Mouse (Mus musculus) intestine, embryonic 15.5 days (tissue): ENCODE measurements around the gene Gm7879. TPM values are rescaled to one million over a fixed set of nuclear protein-coding genes. Genes with fewer than 3 reads are reported as not detected.
"Not testable (repeated sequence)": the region's sequence is repeated elsewhere in the genome, so short reads cannot be mapped to it uniquely, and the experiment has no call there.

Experiments
- ATAC-seq: fragments of 200-750 bp; cut with Nextera tagmentation; 2 replicates; pipeline ENCODE4 v1.8.0; 2017; ENCODE audit warnings: moderate TSS enrichment, moderate library complexity
- H3K27ac ChIP-seq: fragments of 300-500 bp; sonication (generic); 2 replicates; pipeline ENCODE4 v1.5.1; 2015; ENCODE audit warnings: mild to moderate bottlenecking, inconsistent platforms
- H3K27me3 ChIP-seq: fragments of 300-500 bp; sonication (generic); replicated peaks from 2 replicates; pipeline ENCODE4 v1.6.1; 2015; ENCODE audit warnings: inconsistent platforms
- H3K36me3 ChIP-seq: fragments of 300-500 bp; sonication (generic); 2 replicates; pipeline ENCODE4 v1.6.1; 2015; ENCODE audit warnings: inconsistent platforms
- H3K4me1 ChIP-seq: fragments of 300-500 bp; sonication (generic); replicated peaks from 2 replicates; pipeline ENCODE4 v1.6.1; 2015; ENCODE audit warnings: inconsistent platforms
- H3K4me2 ChIP-seq: fragments of 300-500 bp; sonication (generic); replicated peaks from 2 replicates; pipeline ENCODE4 v1.6.1; 2015; ENCODE audit warnings: mild to moderate bottlenecking, inconsistent platforms
- H3K4me3 ChIP-seq: fragments of 300-500 bp; sonication (generic); replicated peaks from 2 replicates; pipeline ENCODE4 v1.5.1; 2015; ENCODE audit warnings: inconsistent platforms
- H3K9ac ChIP-seq: fragments of 300-500 bp; sonication (generic); 2 replicates; pipeline ENCODE4 v1.6.1; 2015; ENCODE audit warnings: inconsistent platforms
- H3K9me3 ChIP-seq: fragments of 300-500 bp; sonication (generic); 2 replicates; pipeline ENCODE4 v1.6.1; 2016; ENCODE audit warnings: inconsistent platforms
- WGBS: fragments of 180-500 bp; shearing (Covaris S2); methylation state at CpG from one replicate; pipeline ENCODE4 v1.1.7; 2015; 5-methylcytosine and 5-hydroxymethylcytosine counted together
- polyA plus RNA-seq: library from polyadenylated mRNA; unstranded; fragments of >200 nt; fragmentation: Nextera tagmentation; extraction: Ambion mirVana; gene quantifications from 2 replicates; pipeline ENCODE4 v1.2.1, GENCODE M21; 2015

Gm7879 gene
- 0.39 and 0.43 TPM in 2 replicates for polyA plus RNA-seq

DNA sequence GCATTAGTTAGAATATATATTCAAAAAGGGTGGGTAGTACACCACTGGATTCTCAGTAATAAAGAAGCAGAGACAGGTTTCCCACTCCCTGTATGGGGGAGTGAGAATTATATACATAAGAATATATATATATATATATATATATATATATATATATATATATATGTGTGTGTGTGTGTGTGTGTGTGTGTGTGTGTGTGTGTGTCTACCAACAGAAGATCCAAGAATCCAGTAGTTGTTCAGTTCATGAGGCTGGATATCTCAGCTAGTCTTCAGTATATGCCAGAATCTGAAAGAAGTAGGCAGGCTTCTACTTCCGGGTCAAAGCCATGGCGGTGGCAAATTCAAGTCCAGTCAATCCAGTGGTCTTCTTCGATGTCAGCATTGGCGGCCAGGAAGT, at the start of gene Gm7879:
TSS of gene Gm7879 (plus strand) at position 301 of the 400 bp plus-strand sequence.
- not testable (repeated sequence) for H3K4me3 ChIP-seq, H3K36me3 ChIP-seq, ATAC-seq, H3K27me3 ChIP-seq, H3K9ac ChIP-seq, H3K4me2 ChIP-seq, H3K9me3 ChIP-seq, H3K4me1 ChIP-seq, H3K27ac ChIP-seq
- 93% methylated on average over 4 of the region's 4 CpGs for WGBS

DNA sequence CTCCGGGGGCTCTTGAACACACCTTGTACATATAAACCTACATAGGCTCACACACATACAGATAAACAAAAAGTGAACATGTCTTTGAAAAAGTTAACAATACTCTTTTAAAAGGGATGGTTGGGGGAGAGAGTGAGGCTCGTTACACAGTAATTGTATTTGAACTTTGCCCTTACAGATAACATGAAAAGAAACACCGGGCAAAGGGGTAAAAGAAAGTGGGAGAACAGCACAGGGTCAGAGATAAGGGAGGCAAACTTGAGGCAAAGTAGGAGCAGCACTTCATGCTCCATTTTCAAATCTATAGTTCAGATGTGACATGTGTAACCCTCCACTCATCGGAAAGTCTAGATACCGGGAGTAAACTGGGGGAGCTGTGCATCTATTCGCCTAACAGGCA, 49.3 kb upstream of the Gm7879 start:
- ATAC-seq, result peak; percentile 72
- Histone ChIP-seq H3K9ac (no peak overlapping the region), H3K27ac (peak overlapping the region; percentile 68), H3K36me3 (no peaks in the 10 kb centered on the region), H3K27me3 (no peaks in the 10 kb centered on the region), H3K4me3 (no peak overlapping the region), H3K9me3 (no peaks in the 10 kb centered on the region), H3K4me1 (peaks cover 5% of the 10 kb centered on the region), H3K4me2 (no peak overlapping the region)
- WGBS, result 45% methylated on average over 6 of the region's 6 CpGs

DNA sequence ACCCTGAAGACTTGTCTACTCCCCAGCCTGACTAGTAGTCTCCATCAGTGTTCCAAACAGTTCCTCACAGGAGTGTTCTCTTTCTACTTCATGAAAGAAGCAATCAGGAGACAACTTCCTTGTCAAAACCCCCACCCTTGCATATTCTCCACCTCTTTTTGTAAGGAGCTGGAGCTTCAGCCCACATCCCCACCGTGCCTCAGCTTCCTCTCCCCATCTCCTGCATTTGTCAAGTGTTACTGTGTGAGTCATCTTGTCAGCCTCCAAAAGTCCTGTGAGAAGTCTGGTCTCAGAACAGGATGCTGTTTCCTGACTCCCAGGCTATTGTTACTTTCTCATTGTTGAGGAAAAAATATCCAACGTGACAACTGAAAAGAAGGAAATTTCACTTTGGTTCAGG, 47.6 kb upstream of the Gm7879 start:
- peaks cover 5% of the 10 kb centered on the region; the same call in 1 of the 2 replicates for H3K4me1 ChIP-seq
- H3K9ac ChIP-seq, result no peak overlapping the region
- no peak overlapping the region for H3K4me3 ChIP-seq
- 83% methylated on average over 2 of the region's 2 CpGs for WGBS
- no peaks in the 10 kb centered on the region for H3K36me3 ChIP-seq
- no peak overlapping the region for H3K27ac ChIP-seq
- no peak for ATAC-seq
- H3K4me2 ChIP-seq, result no peak overlapping the region
- H3K27me3 ChIP-seq, result no peaks in the 10 kb centered on the region
- no peaks in the 10 kb centered on the region for H3K9me3 ChIP-seq

DNA sequence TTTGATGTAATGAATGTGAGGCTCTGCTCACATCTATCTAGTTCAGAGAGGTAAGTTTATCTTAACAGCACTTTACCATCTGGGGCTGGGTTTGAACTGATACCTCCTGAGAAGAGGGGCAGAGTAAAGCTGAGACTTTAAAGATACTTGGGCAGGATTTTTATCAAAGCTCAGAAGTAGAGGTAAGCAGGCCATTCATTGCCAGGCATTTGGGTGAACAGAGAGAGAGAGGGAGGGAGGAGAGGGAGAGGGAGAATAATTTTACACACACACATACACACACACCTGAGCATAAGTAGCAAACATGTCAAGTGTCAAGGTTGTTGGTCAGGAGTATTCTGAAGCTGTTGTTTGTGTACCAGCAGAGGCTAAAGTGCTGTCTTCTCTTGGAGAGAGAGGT, 44.7 kb upstream of the Gm7879 start, which contains the start of gene Cd38:
TSS of gene Cd38 (plus strand) at position 301 of the 400 bp plus-strand sequence.
- peak within 1 kb of the TSS; percentile 39 for H3K4me3 ChIP-seq
- H3K4me2 ChIP-seq, result peak within 1 kb of the TSS; percentile 75
- H3K9me3 ChIP-seq, result no peaks in the 10 kb centered on the region
- H3K36me3 ChIP-seq, result no peaks in the 10 kb centered on the region
- H3K4me1 ChIP-seq, result 0 out of 2 replicates have a peak, but pooled peaks cover 5% of the 10 kb centered on the region
- peak within 1 kb of the TSS; percentile 25; the same call in 1 of the 2 replicates for H3K27ac ChIP-seq
- H3K27me3 ChIP-seq, result no peaks in the 10 kb centered on the region
- ATAC-seq, result no peak
- peak within 1 kb of the TSS; percentile 45 for H3K9ac ChIP-seq

DNA sequence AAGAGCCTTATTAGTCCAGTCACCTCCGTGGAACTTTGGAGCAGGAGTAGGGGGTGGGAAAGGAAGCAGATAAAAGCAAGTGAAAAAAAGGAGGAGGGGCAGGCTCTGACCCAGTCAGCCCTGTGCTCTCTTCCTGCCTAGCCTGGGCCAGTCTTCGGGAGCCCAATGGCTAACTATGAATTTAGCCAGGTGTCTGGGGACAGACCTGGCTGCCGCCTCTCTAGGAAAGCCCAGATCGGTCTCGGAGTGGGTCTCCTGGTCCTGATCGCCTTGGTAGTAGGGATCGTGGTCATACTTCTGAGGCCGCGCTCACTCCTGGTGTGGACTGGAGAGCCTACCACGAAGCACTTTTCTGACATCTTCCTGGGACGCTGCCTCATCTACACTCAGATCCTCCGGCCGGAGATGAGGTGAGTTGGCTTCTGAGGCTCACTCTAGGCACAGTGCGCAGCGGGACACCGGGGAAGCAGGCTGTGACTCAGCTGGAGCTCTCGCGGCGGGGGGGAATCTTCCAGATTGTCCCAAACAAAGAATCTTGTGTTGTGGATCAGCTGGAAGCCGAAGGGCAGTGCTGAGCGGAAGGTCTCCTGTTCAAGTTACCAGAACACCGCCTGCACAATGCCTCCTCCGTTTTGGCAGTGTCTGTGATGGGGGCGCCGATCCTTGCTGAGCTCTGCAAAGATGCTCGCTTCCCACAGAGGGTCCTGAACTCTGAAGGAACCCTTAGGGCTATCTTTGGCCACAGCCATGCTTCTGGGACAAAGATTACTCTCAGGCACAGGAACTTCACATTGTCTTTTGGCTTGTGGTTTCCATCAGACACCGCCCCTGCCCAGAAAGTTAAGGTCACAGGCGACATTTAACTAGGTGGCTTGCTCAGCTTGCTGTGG, 44.0 kb upstream of the Gm7879 start:
- H3K36me3 ChIP-seq, result no peaks in the 10 kb centered on the region
- peak overlapping the region; percentile 45 for H3K9ac ChIP-seq
- H3K27ac ChIP-seq, result peak overlapping the region; percentile 25; the same call in 1 of the 2 replicates
- no peaks in the 10 kb centered on the region for H3K27me3 ChIP-seq
- ATAC-seq, result peak; percentile 77
- H3K4me2 ChIP-seq, result peak overlapping the region; percentile 75
- no peaks in the 10 kb centered on the region for H3K9me3 ChIP-seq
- H3K4me3 ChIP-seq, result peak overlapping the region; percentile 39
- 7% methylated on average over 28 of the region's 28 CpGs for WGBS
- H3K4me1 ChIP-seq, result 0 out of 2 replicates have a peak, but pooled peaks cover 5% of the 10 kb centered on the region

DNA sequence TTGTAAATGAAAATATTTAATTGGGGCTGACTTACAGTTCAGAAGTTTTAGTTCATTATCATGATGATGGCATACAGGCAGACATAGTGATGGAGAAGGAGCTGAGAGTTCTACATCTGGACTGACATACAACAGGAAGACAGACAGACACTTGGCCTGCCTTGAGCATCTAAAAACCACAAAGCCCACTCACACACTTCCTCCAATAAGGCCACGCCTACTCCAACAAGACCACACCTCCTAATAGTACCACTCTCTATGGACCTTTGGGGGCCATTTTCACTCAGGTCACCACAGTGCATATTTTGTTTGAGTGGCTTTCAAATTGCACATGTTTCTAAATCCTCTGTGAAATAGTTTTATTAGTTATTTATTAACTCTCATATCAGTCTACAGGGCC, 41.1 kb upstream of the Gm7879 start:
- no peaks in the 10 kb centered on the region for H3K27me3 ChIP-seq
- no peaks in the 10 kb centered on the region for H3K9me3 ChIP-seq
- no peak for ATAC-seq
- no peak overlapping the region for H3K27ac ChIP-seq
- no peak overlapping the region for H3K9ac ChIP-seq
- no peak overlapping the region for H3K4me2 ChIP-seq
- no peaks in the 10 kb centered on the region for H3K36me3 ChIP-seq
- 0 out of 2 replicates have a peak, but pooled peaks cover 5% of the 10 kb centered on the region for H3K4me1 ChIP-seq
- no peak overlapping the region for H3K4me3 ChIP-seq
- WGBS, result 73% methylated on average over 1 of the region's 1 CpGs

DNA sequence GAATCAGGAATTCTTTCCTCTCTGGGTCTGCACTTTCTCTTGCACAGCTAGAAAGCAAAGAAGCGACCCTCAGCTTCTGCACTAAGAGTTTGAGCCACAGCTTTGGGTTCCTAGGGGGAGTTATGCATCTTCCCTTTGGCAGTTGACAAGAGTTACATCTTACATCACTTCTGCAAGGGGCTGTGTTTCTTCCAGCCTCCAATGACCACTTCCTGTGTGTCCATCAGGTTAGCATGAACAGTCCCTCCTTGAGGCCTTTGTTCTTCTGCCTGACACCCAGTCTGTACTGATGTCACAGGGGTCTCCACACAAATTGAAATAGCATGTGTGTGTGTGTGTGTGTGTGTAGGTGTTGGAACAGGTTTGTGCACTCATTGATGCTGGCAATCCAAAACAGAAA, 40.3 kb upstream of the Gm7879 start:
- Histone ChIP-seq H3K27me3 (no peaks in the 10 kb centered on the region), H3K9me3 (no peaks in the 10 kb centered on the region), H3K9ac (no peak overlapping the region), H3K36me3 (no peaks in the 10 kb centered on the region), H3K27ac (no peak overlapping the region), H3K4me3 (no peak overlapping the region), H3K4me2 (no peak overlapping the region), H3K4me1 (0 out of 2 replicates have a peak, but pooled peaks cover 5% of the 10 kb centered on the region)
- no peak for ATAC-seq
- 64% methylated on average over 1 of the region's 1 CpGs for WGBS

DNA sequence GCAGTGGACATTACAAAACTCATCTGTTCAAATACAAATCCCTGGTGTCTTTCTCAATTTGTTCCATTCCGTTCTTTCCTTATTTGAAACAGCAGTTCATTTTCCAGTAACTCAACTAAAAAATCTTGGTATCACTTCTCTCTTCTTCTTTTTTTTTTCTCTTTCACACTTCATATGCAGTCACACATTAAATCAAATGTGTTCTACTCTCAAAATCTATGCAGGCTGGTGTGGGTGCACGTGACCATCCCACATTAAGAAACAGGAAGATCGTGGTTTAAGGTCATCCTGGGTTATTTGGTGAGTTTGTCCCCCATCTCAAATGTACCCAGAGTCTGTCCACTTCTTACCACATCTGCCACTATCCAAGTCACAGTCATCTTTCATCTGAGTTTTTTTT, 30.9 kb upstream of the Gm7879 start:
- Histone ChIP-seq H3K27me3 (no peaks in the 10 kb centered on the region), H3K4me1 (no peaks in the 10 kb centered on the region), H3K36me3 (no peaks in the 10 kb centered on the region), H3K4me3 (no peak overlapping the region), H3K9ac (no peak overlapping the region), H3K4me2 (no peak overlapping the region), H3K27ac (no peak overlapping the region), H3K9me3 (no peaks in the 10 kb centered on the region)
- no peak for ATAC-seq
- 80% methylated on average over 3 of the region's 3 CpGs for WGBS

DNA sequence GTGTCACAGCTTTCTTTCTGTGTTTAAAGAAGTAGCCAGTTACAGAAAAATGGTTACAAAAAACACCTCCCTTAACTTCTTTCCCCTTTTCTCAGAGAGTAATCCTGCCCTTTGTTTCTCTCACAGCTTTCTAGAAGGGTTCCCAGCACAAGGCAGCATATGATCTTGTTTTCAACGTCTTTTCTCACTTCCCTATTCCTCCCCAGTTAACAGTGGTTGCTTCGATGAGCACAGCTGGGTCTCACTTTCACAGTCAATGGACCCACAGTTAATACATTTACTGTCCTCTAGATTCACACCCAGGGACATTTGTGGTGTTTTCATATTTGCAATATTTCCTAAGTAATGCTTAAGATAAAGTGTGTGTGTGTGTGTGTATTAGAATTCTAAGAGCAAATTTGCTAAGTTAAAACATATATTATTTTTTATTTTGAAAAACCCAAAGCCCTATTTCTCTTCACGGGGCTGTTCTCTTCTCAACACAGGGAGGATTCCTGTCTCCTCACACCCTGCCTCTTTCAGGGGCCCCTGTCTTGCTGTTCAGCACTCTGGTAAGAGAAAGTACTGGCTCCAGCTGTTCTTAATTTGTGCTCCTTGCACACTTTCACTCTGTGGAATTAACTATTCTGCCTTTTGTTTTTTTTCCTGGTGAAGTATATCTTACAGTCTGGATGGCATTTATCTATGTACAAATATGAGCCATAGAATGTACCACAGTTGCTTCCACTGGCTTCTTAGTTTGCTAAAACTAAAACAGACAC, 27.7 kb upstream of the Gm7879 start:
- H3K27ac ChIP-seq, result no peak overlapping the region
- H3K4me3 ChIP-seq, result no peak overlapping the region
- H3K9ac ChIP-seq, result no peak overlapping the region
- no peaks in the 10 kb centered on the region for H3K36me3 ChIP-seq
- H3K4me2 ChIP-seq, result no peak overlapping the region
- 46% methylated on average over 3 of the region's 3 CpGs for WGBS
- ATAC-seq, result no peak
- H3K27me3 ChIP-seq, result no peaks in the 10 kb centered on the region
- H3K4me1 ChIP-seq, result no peaks in the 10 kb centered on the region
- H3K9me3 ChIP-seq, result no peaks in the 10 kb centered on the region

DNA sequence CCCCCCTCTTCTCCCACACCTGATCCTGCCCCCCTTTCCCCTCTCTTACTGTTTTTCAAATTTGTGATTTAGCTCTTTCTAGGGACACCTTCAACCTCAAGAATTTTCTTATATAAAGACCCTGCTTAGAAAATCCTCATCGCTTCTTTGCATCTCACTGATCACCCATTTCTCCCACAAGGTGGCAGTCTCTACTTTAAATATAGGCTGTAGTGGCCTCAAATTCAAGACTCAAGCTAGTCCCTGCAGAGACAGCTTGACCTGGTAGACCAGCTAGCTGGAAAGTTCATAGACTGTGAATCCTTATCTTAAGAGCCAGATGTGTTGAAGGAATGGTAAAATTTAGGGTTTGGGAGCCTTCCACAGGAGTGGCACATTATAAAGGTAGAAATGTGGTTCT, 20.6 kb upstream of the Gm7879 start:
- Histone ChIP-seq H3K4me1 (no peaks in the 10 kb centered on the region), H3K36me3 (no peaks in the 10 kb centered on the region), H3K27me3 (no peaks in the 10 kb centered on the region), H3K9me3 (no peaks in the 10 kb centered on the region), H3K4me2 (no peak overlapping the region), H3K9ac (no peak overlapping the region), H3K27ac (no peak overlapping the region), H3K4me3 (no peak overlapping the region)
- peak; percentile 43; the same call in 1 of the 2 replicates for ATAC-seq
- WGBS, result 16% methylated on average over 1 of the region's 1 CpGs

DNA sequence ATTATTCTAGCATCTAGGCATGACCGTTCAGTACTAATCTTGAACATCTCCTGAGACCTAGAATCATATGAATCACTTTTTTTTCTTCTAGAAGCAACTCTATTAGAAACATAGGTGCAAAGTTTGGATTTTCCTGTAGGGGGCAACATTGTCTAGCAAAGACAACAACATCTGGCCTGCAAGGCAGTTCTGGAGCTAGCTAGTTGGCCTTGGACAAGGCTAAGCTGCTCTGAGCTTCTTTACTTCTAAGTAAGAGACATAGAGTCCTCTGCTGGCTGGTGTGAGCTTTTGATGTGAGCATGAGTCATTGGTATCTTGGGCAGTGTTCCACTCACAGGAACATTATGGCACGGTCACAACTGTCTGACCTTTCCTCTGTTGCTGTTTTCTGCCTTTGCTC, 18.8 kb upstream of the Gm7879 start:
- H3K9ac ChIP-seq, result no peak overlapping the region
- H3K4me2 ChIP-seq, result no peak overlapping the region
- H3K27me3 ChIP-seq, result no peaks in the 10 kb centered on the region
- H3K27ac ChIP-seq, result no peak overlapping the region
- H3K36me3 ChIP-seq, result no peaks in the 10 kb centered on the region
- H3K4me1 ChIP-seq, result no peaks in the 10 kb centered on the region
- H3K4me3 ChIP-seq, result no peak overlapping the region
- no peaks in the 10 kb centered on the region for H3K9me3 ChIP-seq
- ATAC-seq, result peak; percentile 71
- 69% methylated on average over 2 of the region's 2 CpGs for WGBS

DNA sequence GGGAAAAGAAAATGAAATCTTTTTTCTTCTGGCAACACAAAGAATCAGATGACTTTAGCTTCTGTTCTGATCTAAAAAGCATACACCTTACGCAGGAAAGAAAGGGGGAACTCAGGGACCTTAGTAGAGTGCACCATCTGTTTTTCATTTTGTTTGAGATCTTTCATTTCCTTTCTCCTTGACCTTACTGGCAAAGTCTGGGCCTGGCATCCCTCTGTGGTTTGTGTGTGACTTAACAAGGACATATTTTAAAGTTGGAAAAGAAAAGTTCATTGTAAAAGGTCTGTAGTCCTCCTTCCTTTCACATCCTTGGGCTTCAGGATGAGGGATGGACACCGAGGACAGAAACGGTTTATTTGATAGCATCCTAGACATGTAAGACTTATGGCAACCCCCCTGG, 17.0 kb upstream of the Gm7879 start:
- Histone ChIP-seq H3K27me3 (no peaks in the 10 kb centered on the region), H3K27ac (no peak overlapping the region), H3K4me1 (no peaks in the 10 kb centered on the region), H3K4me2 (no peak overlapping the region), H3K9me3 (no peaks in the 10 kb centered on the region), H3K4me3 (no peak overlapping the region), H3K9ac (no peak overlapping the region), H3K36me3 (no peaks in the 10 kb centered on the region)
- 63% methylated on average over 3 of the region's 3 CpGs for WGBS
- ATAC-seq, result no peak
